Mouse (Mus musculus) olfactory bulb, adult 2 months (tissue): ENCODE results near the gene Phf2. TPM values are rescaled to one million over a fixed set of nuclear protein-coding genes. Genes with fewer than 3 reads are reported as not detected.

Experiments used
- H3K27ac ChIP-seq: fragments of 200-500 bp; 2 replicates; pipeline ENCODE4 v1.5.1; 2012; ENCODE audit warnings: low read depth, low read length; ENCODE audit not compliant: insufficient read depth
- H3K4me1 ChIP-seq: fragments of 200-500 bp; 2 replicates; pipeline ENCODE4 v1.6.1; 2012; ENCODE audit warnings: low read length; ENCODE audit not compliant: control insufficient read depth, insufficient read depth
- H3K4me3 ChIP-seq: fragments of 200-500 bp; 2 replicates; pipeline ENCODE4 v1.5.1; 2012; ENCODE audit warnings: mild to moderate bottlenecking, low read depth, low read length, moderate library complexity; ENCODE audit not compliant: insufficient read depth
- CTCF ChIP-seq: fragments of 200-500 bp; IDR thresholded peaks from 2 replicates; pipeline ENCODE4 v1.5.1; 2012; ENCODE audit warnings: low read depth, mild to moderate bottlenecking, low read length, moderate library complexity; ENCODE audit not compliant: insufficient read depth
- POLR2A ChIP-seq: fragments of 200-500 bp; IDR thresholded peaks from 2 replicates; pipeline ENCODE4 v1.6.1; 2012; ENCODE audit warnings: mild to moderate bottlenecking, low read depth, low read length, moderate library complexity; ENCODE audit not compliant: insufficient read depth
- WGBS: fragments of 180-500 bp; shearing (Covaris S2); methylation state at CpG from one replicate; pipeline ENCODE4 v1.1.7; 2018; 5-methylcytosine and 5-hydroxymethylcytosine counted together
- polyA plus RNA-seq: library from polyadenylated mRNA; stranded (reverse); fragments of >200 nt; gene quantifications from 2 replicates; pipeline ENCODE4 v1.2.4, GENCODE M21; 2012; ENCODE audit warnings: low replicate concordance; ENCODE audit not compliant: missing spikeins, insufficient read depth, insufficient read length

Phf2 gene
- polyA plus RNA-seq, 1 experiment, result not detected

- peaks cover 7% of the 10 kb centered on the region for H3K4me1 ChIP-seq
- no peak overlapping the region for H3K27ac ChIP-seq
- TF ChIP-seq POLR2A (no peak), CTCF (no peak)
- no peak overlapping the region for H3K4me3 ChIP-seq
- WGBS, result 88% methylated on average over 4 of the region's 4 CpGs
Observed at GRCm38 (mm10) chr13:48890260-48890960, 19.5 kb upstream of the Phf2 start.

GRCm38 (mm10) chr13:48878534-48878933, 7.6 kb upstream of the Phf2 start:
- Histone ChIP-seq H3K27ac (peak overlapping the region; percentile 83), H3K4me1 (peaks cover 3% of the 10 kb centered on the region), H3K4me3 (peak overlapping the region; percentile 53)
- TF ChIP-seq CTCF (no peak), POLR2A (peak; percentile 99)
- WGBS, result under 1% methylated on average over 36 of the region's 36 CpGs

GRCm38 (mm10) chr13:48877805-48878204, 6.9 kb upstream of the Phf2 start:
- TF ChIP-seq CTCF, result no peak
- TF ChIP-seq POLR2A, result no peak
- Histone ChIP-seq H3K27ac (peak overlapping the region; percentile 83; the same call in 1 of the 2 replicates), H3K4me1 (peaks cover 7% of the 10 kb centered on the region), H3K4me3 (no peak overlapping the region)

GRCm38 (mm10) chr13:48872726-48873125, 1.8 kb upstream of the Phf2 start:
- Histone ChIP-seq H3K27ac (no peak overlapping the region), H3K4me1 (peaks cover 31% of the 10 kb centered on the region), H3K4me3 (no peak overlapping the region)
- WGBS, result 67% methylated on average over 5 of the region's 5 CpGs
- no peak for TF ChIP-seq POLR2A
- no peak for TF ChIP-seq CTCF

- Histone ChIP-seq H3K4me1 (peaks cover 31% of the 10 kb centered on the region), H3K4me3 (peak overlapping the region; percentile 88), H3K27ac (no peak overlapping the region)
- no peak for TF ChIP-seq CTCF
- no peak for TF ChIP-seq POLR2A
- WGBS, result 74% methylated on average over 7 of the region's 7 CpGs
Observed at GRCm38 (mm10) chr13:48871887-48872606, 1.1 kb upstream of the Phf2 start.

GRCm38 (mm10) chr13:48869950-48870770, 759 bp downstream of the Phf2 start:
- H3K27ac ChIP-seq, result peak overlapping the region; percentile 22
- 2% methylated on average over 99 of the region's 102 CpGs for WGBS
- no peak for TF ChIP-seq CTCF
- H3K4me1 ChIP-seq, result peaks cover 37% of the 10 kb centered on the region
- peak overlapping the region; percentile 88 for H3K4me3 ChIP-seq

- 0 out of 2 replicates have a peak overlapping the region, but pooled peaks have one; percentile 22 for H3K27ac ChIP-seq
- peak overlapping the region; percentile 88 for H3K4me3 ChIP-seq
- peaks cover 42% of the 10 kb centered on the region for H3K4me1 ChIP-seq
- 15% methylated on average over 5 of the region's 5 CpGs for WGBS
- no peak for TF ChIP-seq POLR2A
- TF ChIP-seq CTCF, result no peak
Observed at GRCm38 (mm10) chr13:48869600-48869949, 1.3 kb downstream of the Phf2 start.

GRCm38 (mm10) chr13:48869088-48869487, 1.8 kb downstream of the Phf2 start:
- 26% methylated on average over 5 of the region's 5 CpGs for WGBS
- peaks cover 45% of the 10 kb centered on the region for H3K4me1 ChIP-seq
- TF ChIP-seq CTCF, result no peak
- no peak for TF ChIP-seq POLR2A

More at GRCm38 (mm10) chr13:48869088-48869487, 1.8 kb downstream of the Phf2 start:
- peak overlapping the region; percentile 88 for H3K4me3 ChIP-seq
- H3K27ac ChIP-seq, result no peak overlapping the region
